Mouse (Mus musculus) midbrain, embryonic 14.5 days (tissue): ENCODE results near the gene Spsb2. TPM values are rescaled to one million over a fixed set of nuclear protein-coding genes. Genes with fewer than 3 reads are reported as not detected.
"Not testable (repeated sequence)": the region's sequence is repeated elsewhere in the genome, so short reads cannot be mapped to it uniquely, and the experiment has no call there.

Experiments used
- ATAC-seq: fragments of 200-750 bp; cut with Nextera tagmentation; 2 replicates; pipeline ENCODE4 v1.8.0; 2017; ENCODE audit warnings: moderate number of reproducible peaks, moderate library complexity; ENCODE audit not compliant: low FRiP score, low TSS enrichment
- DNase-seq: peaks from one replicate; pipeline ENCODE4 v3.0.0-alpha.2; 2015
- H3K27ac ChIP-seq: fragments of 300-500 bp; sonication (generic); replicated peaks from 2 replicates; pipeline ENCODE4 v1.5.1; 2014; ENCODE audit warnings: mild to moderate bottlenecking, low read depth, low read length, moderate library complexity
- H3K27me3 ChIP-seq: fragments of 300-500 bp; sonication (generic); 2 replicates; pipeline ENCODE4 v1.6.1; 2014; ENCODE audit warnings: low read length, control low read depth, mixed read lengths; ENCODE audit not compliant: control insufficient read depth, insufficient read depth
- H3K36me3 ChIP-seq: fragments of 300-500 bp; sonication (generic); 2 replicates; pipeline ENCODE4 v1.6.1; 2014; ENCODE audit warnings: low read length, control low read depth; ENCODE audit not compliant: control insufficient read depth, insufficient read depth
- H3K4me1 ChIP-seq: fragments of 300-500 bp; sonication (generic); 2 replicates; pipeline ENCODE4 v1.6.1; 2014; ENCODE audit warnings: mild to moderate bottlenecking, antibody characterized with exemption, low read length, control low read depth; ENCODE audit not compliant: control insufficient read depth, insufficient read depth
- H3K4me2 ChIP-seq: fragments of 300-500 bp; sonication (generic); 2 replicates; pipeline ENCODE4 v1.6.1; 2014; ENCODE audit warnings: mild to moderate bottlenecking, low read length, moderate library complexity
- H3K4me3 ChIP-seq: fragments of 300-500 bp; sonication (generic); replicated peaks from 2 replicates; pipeline ENCODE4 v1.5.1; 2014; ENCODE audit warnings: low read depth, low read length
- H3K9ac ChIP-seq: fragments of 300-500 bp; sonication (generic); replicated peaks from 2 replicates; pipeline ENCODE4 v1.6.1; 2014; ENCODE audit warnings: mild to moderate bottlenecking, low read length, moderate library complexity
- H3K9me3 ChIP-seq: fragments of 300-500 bp; sonication (generic); 2 replicates; pipeline ENCODE4 v1.6.1; 2016; ENCODE audit warnings: low read length, control low read depth, mixed read lengths; ENCODE audit not compliant: control insufficient read depth
- WGBS: fragments of 180-500 bp; shearing (Covaris S2); extraction: QIAGEN DNeasy Blood & Tissue Kit; methylation state at CpG from one replicate; pipeline ENCODE4 v1.1.7; 2014; 5-methylcytosine and 5-hydroxymethylcytosine counted together
- polyA plus RNA-seq: library from polyadenylated mRNA; unstranded; fragments of >200 nt; fragmentation: Nextera tagmentation; extraction: Ambion mirVana; gene quantifications from 2 replicates; pipeline ENCODE4 v1.2.1, GENCODE M21; 2014

Gene Spsb2
- polyA plus RNA-seq, 1 experiment from 2014 or later, result 6.3 TPM

DNA sequence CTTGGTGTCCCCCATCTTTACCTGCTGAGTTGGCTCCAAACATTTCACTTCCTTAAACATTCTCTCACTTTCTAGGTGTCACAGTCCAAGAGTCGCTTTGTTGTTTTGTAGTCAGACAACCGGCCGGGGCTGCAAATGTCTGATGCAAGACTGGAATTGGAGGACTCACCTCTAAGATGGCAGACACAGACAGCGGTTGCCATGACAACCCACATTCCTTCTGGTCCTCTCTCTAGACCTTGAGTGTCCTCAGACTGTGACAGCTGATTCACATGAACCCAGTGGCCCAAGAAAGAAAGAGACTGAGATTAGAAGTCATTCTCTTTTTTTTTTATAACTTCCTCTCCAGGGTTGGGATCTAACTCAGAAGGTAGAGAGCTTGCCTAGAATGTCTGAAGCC lies 18.9 kb upstream of the Spsb2 start:
- Histone ChIP-seq H3K4me3 (no peak overlapping the region), H3K27me3 (no peaks in the 10 kb centered on the region), H3K36me3 (no peaks in the 10 kb centered on the region), H3K4me2 (no peak overlapping the region), H3K9me3 (no peaks in the 10 kb centered on the region), H3K27ac (no peak overlapping the region), H3K4me1 (no peaks in the 10 kb centered on the region), H3K9ac (no peak overlapping the region)
- ATAC-seq (no peak), DNase-seq (peak; percentile 41)
- 76% methylated on average over 4 of the region's 4 CpGs for WGBS

DNA sequence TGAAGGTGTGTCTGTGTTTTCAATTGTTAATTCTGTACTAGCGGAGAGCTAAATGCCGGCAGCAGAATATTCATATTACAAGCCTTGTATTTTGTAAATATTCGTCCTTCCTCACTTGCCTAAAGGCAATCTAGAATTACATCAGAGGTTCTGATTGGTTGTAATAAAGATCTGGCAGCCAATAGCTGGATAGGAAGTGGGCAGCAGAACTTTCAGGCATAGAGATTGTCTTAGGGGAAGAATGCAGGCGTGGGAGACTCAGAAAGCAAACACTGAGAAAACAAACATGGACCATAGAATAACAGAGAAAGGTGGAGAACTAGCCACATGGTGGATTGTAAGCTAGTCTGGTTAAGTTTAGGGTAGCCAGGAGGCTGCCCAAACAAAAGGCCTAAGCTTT lies 18.3 kb upstream of the Spsb2 start:
- 80% methylated on average over 4 of the region's 4 CpGs for WGBS
- Histone ChIP-seq H3K9me3 (no peaks in the 10 kb centered on the region), H3K9ac (no peak overlapping the region), H3K4me1 (no peaks in the 10 kb centered on the region), H3K4me2 (no peak overlapping the region), H3K27me3 (no peaks in the 10 kb centered on the region), H3K4me3 (no peak overlapping the region), H3K36me3 (no peaks in the 10 kb centered on the region), H3K27ac (no peak overlapping the region)
- DNase-seq, result no peak
- ATAC-seq, result no peak

DNA sequence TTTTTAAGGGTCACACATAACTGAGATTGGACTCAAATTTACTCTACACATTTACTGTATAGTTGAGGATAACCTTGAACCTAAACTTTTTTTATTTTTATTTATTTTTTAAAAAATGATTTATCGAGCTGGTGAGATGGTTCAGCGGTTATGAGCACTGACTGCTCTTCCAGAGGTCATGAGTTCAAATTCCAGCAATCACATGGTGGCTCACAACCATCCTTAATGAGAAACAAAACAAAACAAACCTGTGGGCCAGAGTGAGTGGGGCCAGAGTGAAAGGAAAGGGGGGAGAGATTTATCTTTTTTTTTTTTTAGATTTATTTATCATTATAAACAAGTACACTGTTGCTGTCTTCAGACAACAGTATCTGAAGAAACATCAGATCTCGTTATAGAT lies 16.6 kb upstream of the Spsb2 start:
- Histone ChIP-seq H3K4me1 (no peaks in the 10 kb centered on the region), H3K4me2 (no peak overlapping the region), H3K4me3 (no peak overlapping the region), H3K9me3 (no peaks in the 10 kb centered on the region), H3K27ac (no peak overlapping the region), H3K9ac (no peak overlapping the region), H3K27me3 (no peaks in the 10 kb centered on the region), H3K36me3 (no peaks in the 10 kb centered on the region)
- no peak for DNase-seq
- no peak for ATAC-seq
- WGBS, result 93% methylated on average over 3 of the region's 3 CpGs

DNA sequence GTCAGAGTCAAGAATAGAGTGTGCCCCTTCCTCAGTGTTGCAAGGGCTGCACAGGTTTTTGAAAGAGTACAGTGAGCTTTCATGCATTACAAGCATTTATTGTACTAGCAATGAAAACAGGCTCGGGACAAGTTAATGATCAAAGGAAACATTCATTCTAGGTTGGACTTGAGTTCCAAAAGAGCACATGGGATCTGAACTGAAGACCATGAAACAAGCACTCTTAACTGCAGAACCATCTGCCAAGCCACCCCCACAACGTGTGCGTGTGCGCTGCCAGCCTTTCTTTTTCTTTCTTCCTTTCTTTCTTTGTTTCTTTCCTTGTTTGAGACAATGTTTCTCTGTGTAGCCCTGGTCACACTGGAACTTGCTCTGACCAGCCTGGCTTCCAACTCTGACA lies 12.7 kb upstream of the Spsb2 start:
- H3K4me2 ChIP-seq, result no peak overlapping the region
- H3K4me1 ChIP-seq, result no peaks in the 10 kb centered on the region
- ATAC-seq (no peak), DNase-seq (no peak)
- H3K27ac ChIP-seq, result no peak overlapping the region
- H3K9ac ChIP-seq, result no peak overlapping the region
- no peaks in the 10 kb centered on the region for H3K27me3 ChIP-seq
- no peaks in the 10 kb centered on the region for H3K36me3 ChIP-seq
- H3K4me3 ChIP-seq, result no peak overlapping the region
- WGBS, result 70% methylated on average over 4 of the region's 4 CpGs
- no peaks in the 10 kb centered on the region for H3K9me3 ChIP-seq

DNA sequence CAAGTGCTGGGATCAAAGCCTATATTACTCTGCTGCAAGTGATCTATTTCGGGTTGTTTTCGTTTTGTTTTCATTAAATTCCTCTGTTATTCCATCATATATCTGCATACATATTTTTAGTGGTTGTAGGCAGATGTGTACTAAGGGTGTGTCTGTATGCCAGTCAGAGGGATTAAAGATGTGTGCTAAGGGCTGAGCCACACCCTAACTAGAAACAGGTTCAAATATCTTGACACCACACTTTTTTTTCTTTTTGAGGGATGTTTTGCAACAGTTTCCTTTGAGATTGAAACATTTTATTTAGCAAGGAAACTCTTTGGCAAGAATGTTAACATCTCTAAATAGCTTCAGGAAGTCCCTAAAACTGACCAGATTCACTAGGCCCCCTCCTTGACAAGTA lies 12.3 kb upstream of the Spsb2 start:
- Histone ChIP-seq H3K36me3 (no peaks in the 10 kb centered on the region), H3K4me2 (no peak overlapping the region), H3K4me1 (no peaks in the 10 kb centered on the region), H3K9ac (no peak overlapping the region), H3K27me3 (no peaks in the 10 kb centered on the region), H3K27ac (no peak overlapping the region), H3K9me3 (no peaks in the 10 kb centered on the region), H3K4me3 (no peak overlapping the region)
- ATAC-seq (no peak), DNase-seq (no peak)
- WGBS, result 80% methylated on average over 2 of the region's 2 CpGs

DNA sequence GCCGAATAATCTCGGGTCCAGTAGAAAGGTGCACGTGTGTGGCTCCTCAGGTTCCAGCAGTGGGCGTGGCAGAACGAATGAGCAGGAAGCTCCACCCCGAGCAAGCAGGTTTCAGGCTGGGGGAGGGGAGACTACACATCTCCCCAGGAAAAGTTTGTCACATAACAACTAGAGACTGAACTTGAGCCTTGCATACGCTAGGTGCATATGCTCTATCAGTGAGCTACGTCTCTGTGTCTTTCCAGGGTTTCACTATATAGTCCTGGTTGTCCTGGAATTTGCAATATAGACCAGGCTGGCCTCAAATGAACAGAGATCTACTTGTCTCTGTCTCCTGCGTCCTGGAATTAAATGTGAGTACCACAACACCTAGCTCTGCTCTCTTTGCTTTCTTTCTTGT lies 6.1 kb upstream of the Spsb2 start:
- 18% methylated on average over 6 of the region's 9 CpGs for WGBS
- H3K4me2 ChIP-seq, result not testable (repeated sequence)
- H3K4me1 ChIP-seq, result peaks cover 14% of the 10 kb centered on the region

GRCm38 (mm10) chr6:124803061-124803460 lies 5.4 kb upstream of the Spsb2 start:
- Histone ChIP-seq H3K9me3 (no peaks in the 10 kb centered on the region), H3K27me3 (no peaks in the 10 kb centered on the region), H3K36me3 (no peaks in the 10 kb centered on the region), H3K27ac (no peak overlapping the region), H3K4me1 (peaks cover 14% of the 10 kb centered on the region), H3K4me2 (no peak overlapping the region), H3K4me3 (no peak overlapping the region), H3K9ac (no peak overlapping the region)
- no peak for ATAC-seq
- WGBS, result 74% methylated on average over 3 of the region's 3 CpGs
- no peak for DNase-seq

More for the DNA sequence above, 6.1 kb upstream of the Spsb2 start:
- H3K36me3 ChIP-seq, H3K27ac ChIP-seq, DNase-seq, H3K27me3 ChIP-seq, H3K9me3 ChIP-seq, H3K4me3 ChIP-seq, ATAC-seq, H3K9ac ChIP-seq: not testable (repeated sequence)

- H3K27ac ChIP-seq, H3K36me3 ChIP-seq, H3K4me3 ChIP-seq, H3K9me3 ChIP-seq, DNase-seq, H3K9ac ChIP-seq, H3K4me2 ChIP-seq, H3K27me3 ChIP-seq, ATAC-seq: not testable (repeated sequence)
- 90% methylated on average over 4 of the region's 4 CpGs for WGBS
- peaks cover 17% of the 10 kb centered on the region for H3K4me1 ChIP-seq
Measured at GRCm38 (mm10) chr6:124803691-124804090, 4.8 kb upstream of the Spsb2 start.

DNA sequence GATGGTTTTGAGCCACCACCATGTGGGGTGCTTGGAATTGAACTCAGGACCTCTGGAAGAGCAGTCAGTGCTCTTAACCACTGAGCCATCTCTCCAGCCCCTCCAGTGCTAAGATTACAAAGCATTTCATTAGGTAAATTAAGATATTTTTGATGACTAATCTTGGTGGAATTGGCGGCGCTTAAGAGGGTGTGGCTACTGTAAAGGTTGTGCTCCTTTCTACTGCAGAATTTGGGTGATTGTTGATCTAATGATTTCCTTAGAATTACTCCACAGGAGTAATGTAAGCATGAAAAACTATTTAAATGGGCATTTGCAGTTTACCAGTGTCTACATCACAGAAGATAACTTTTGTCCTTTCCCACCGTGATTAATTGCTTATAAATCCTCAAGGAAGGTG lies 4.1 kb upstream of the Spsb2 start:
- ATAC-seq (no peak), DNase-seq (no peak)
- H3K4me2 ChIP-seq, result no peak overlapping the region
- H3K27me3 ChIP-seq, result no peaks in the 10 kb centered on the region
- no peak overlapping the region for H3K9ac ChIP-seq
- no peaks in the 10 kb centered on the region for H3K36me3 ChIP-seq
- no peak overlapping the region for H3K4me3 ChIP-seq
- WGBS, result 90% methylated on average over 3 of the region's 3 CpGs
- peaks cover 24% of the 10 kb centered on the region for H3K4me1 ChIP-seq
- no peaks in the 10 kb centered on the region for H3K9me3 ChIP-seq
- no peak overlapping the region for H3K27ac ChIP-seq
